Mouse (Mus musculus) large intestine, adult 2 months (tissue): ENCODE results near the gene Snrnp35. TPM values are rescaled to one million over a fixed set of nuclear protein-coding genes. Genes with fewer than 3 reads are reported as not detected.

Experiments
- DNase-seq: peaks from one replicate; pipeline ENCODE4 v3.0.0-alpha.2; 2012; ENCODE audit warnings: low read depth, low spot score
- WGBS: fragments of 180-500 bp; shearing (Covaris S2); methylation state at CpG from one replicate; pipeline ENCODE4 v1.1.7; 2018; 5-methylcytosine and 5-hydroxymethylcytosine counted together
- polyA plus RNA-seq: library from polyadenylated mRNA; depleted of rRNA; stranded (reverse); fragments of >200 nt; gene quantifications from 2 replicates; pipeline ENCODE4 v1.2.3, GENCODE M21; 2012; rRNA removed

The Snrnp35 gene
- polyA plus RNA-seq, 1 experiment = 3.8 TPM

- DNase-seq = no peak
- WGBS = 2% methylated on average over 94 of the region's 96 CpGs
Measured at GRCm38 (mm10) chr5:124530655-124531582, 48.0 kb downstream of the Snrnp35 start, which contains the start of gene Rilpl1. Gene Rilpl1 (minus strand): TSS chr5:124531391.

GRCm38 (mm10) chr5:124531583-124531930 lies 48.6 kb downstream of the Snrnp35 start:
- no peak for DNase-seq
- WGBS = 20% methylated on average over 14 of the region's 14 CpGs

GRCm38 (mm10) chr5:124532451-124532850 lies 49.5 kb downstream of the Snrnp35 start:
- no peak for DNase-seq
- WGBS = 57% methylated on average over 7 of the region's 7 CpGs

- no peak for DNase-seq
- whole genome bisulfite sequencing = 65% methylated on average over 5 of the region's 5 CpGs
Measured at GRCm38 (mm10) chr5:124535016-124535415, 52.1 kb downstream of the Snrnp35 start.

- 7% methylated on average over 17 of the region's 17 CpGs for WGBS
- no peak for DNase-seq
Measured at GRCm38 (mm10) chr5:124536776-124537175, 53.8 kb downstream of the Snrnp35 start.

GRCm38 (mm10) chr5:124538813-124539792 lies 56.2 kb downstream of the Snrnp35 start:
- 75% methylated on average over 16 of the region's 16 CpGs for WGBS
- DNase-seq = no peak

GRCm38 (mm10) chr5:124539905-124540304 lies 57.0 kb downstream of the Snrnp35 start:
- WGBS = 73% methylated on average over 4 of the region's 4 CpGs
- no peak for DNase-seq

GRCm38 (mm10) chr5:124540383-124540786 lies 57.5 kb downstream of the Snrnp35 start, which contains the start of gene Tmed2:
Gene Tmed2 (plus strand): TSS chr5:124540695.
- peak; percentile 79 for DNase-seq
- under 1% methylated on average over 35 of the region's 35 CpGs for WGBS

Other genes with a start within 250 kb of the Snrnp35 start
- 8.8 and 14.1 TPM in 2 replicates for gene Pitpnm2, start 233.4 kb upstream of the Snrnp35 start, polyA plus RNA-seq
- 2.2 and 3.5 TPM in 2 replicates for gene Mphosph9, start 155.2 kb upstream of the Snrnp35 start, polyA plus RNA-seq
- 3.9 and 4.1 TPM in 2 replicates for gene 2810006K23Rik, start 155.0 kb upstream of the Snrnp35 start, polyA plus RNA-seq
- gene Cdk2ap1, start 120.1 kb upstream of the Snrnp35 start, polyA plus RNA-seq = 97.9 and 118 TPM in 2 replicates
- gene Sbno1, start 57.1 kb upstream of the Snrnp35 start, polyA plus RNA-seq = 9.9 and 18.8 TPM in 2 replicates
- 56.4 and 93.1 TPM in 2 replicates for gene Kmt5a, start 43.2 kb upstream of the Snrnp35 start, polyA plus RNA-seq
- gene Rilpl2, start 4.8 kb upstream of the Snrnp35 start, polyA plus RNA-seq = 26.3 and 28.0 TPM in 2 replicates
- 1.8 and 2.9 TPM in 2 replicates for gene Rilpl1, start 48.3 kb downstream of the Snrnp35 start, polyA plus RNA-seq
- gene Tmed2, start 57.6 kb downstream of the Snrnp35 start, polyA plus RNA-seq = 129 and 151 TPM in 2 replicates
- gene Ddx55, start 69.7 kb downstream of the Snrnp35 start, polyA plus RNA-seq = 8.9 and 12.1 TPM in 2 replicates
- 31.7 and 33.1 TPM in 2 replicates for gene Eif2b1, start 96.0 kb downstream of the Snrnp35 start, polyA plus RNA-seq
- gene Gtf2h3, start 96.0 kb downstream of the Snrnp35 start, polyA plus RNA-seq = 38.3 and 40.0 TPM in 2 replicates
- gene Atp6v0a2, start 145.4 kb downstream of the Snrnp35 start, polyA plus RNA-seq = 90.0 and 137 TPM in 2 replicates
- 0.10 and 0.16 TPM in 2 replicates for gene Dnah10, start 242.0 kb downstream of the Snrnp35 start, polyA plus RNA-seq